Mouse (Mus musculus) spleen, adult 2 months (tissue): Measurements from ENCODE around the gene Pnrc1.

Experiments
- CTCF ChIP-seq: fragments of 200-500 bp; IDR thresholded peaks from 2 replicates; pipeline ENCODE4 v1.5.1; 2011; ENCODE audit warnings: mild to moderate bottlenecking, inconsistent platforms; ENCODE audit not compliant: insufficient read depth, insufficient read length, insufficient replicate concordance; ENCODE audit errors: extremely low read depth
- POLR2A ChIP-seq: fragments of 200-500 bp; IDR thresholded peaks from 2 replicates; pipeline ENCODE4 v1.6.1; 2011; ENCODE audit warnings: low read depth, low read length, inconsistent platforms

DNA sequence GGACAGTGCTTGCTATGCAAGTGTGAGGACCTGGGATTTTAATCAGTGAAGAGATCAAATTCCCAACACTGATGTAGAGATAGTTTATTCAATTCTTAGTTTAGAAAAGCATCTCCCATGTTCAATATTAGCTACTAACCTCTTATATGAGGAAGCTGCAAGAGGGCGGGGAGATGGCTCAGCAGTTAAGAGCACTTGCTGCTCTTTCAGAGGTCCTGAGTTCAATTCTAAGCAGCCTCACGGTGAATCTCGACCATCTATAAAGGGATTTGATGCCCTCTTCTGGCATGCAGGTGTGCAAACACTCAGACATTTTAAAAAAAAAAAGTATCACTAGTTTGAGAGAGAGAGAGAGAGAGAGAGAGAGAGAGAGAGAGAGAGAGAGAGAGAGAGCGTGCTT, 915 bp upstream of the Pnrc1 start:
- TF ChIP-seq POLR2A (no peak), CTCF (no peak)
